Mouse (Mus musculus): ENCODE measurements around the gene Bub1b.
A peak's percentile ranks its signal among the peaks of the same experiment; 100 is the strongest.
"Not testable (repeated sequence)": the region's sequence is repeated elsewhere in the genome, so short reads cannot be mapped to it uniquely, and the experiment has no call there.

The Bub1b gene

DNA sequence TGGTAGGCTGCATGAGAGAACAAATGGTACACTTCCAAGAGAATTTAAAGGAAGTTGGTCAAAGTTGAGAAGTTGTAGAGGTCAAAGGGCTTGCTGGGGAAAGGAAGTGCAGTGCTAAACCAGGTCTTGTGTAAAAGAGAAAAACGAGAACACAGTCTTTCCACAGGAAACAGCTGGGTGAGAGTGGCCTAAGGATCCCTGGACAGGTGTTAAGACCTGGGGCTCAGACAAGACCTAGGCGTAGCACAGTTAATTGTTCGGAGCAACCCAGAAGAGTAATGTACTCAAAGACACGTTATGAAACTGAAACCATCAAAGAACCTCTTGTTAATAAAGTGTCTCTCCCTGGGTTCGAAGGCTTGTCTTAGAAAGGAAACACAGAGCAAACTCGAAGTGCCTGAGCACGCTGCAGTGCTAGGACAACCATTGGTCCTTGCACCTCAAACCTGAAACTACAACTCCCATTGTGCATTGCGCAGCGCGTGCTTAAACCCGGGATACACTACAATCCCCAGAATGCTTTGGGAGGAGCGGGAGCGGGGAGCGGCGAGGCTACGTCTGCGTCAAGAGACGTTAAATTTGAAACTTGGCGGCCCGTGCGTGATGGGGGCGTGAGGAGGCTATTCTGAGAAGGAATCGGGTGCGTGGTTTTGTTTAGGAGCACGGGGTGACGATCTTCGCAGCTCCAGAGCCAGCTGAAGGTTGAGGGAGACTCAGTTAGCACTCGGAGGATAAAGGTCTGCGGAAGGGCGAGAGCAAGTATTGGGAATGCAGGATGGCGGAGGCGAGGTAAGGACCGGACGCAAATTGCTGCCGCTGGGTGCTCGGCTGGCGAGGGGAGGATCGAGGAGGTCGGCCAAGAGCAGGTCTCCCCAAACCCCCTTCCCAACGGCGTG, at the start of gene Bub1b:
TSS of gene Bub1b (plus strand) at position 539 of the 896 bp plus-strand sequence.
- peak; percentile 86 for DNase-seq

DNA sequence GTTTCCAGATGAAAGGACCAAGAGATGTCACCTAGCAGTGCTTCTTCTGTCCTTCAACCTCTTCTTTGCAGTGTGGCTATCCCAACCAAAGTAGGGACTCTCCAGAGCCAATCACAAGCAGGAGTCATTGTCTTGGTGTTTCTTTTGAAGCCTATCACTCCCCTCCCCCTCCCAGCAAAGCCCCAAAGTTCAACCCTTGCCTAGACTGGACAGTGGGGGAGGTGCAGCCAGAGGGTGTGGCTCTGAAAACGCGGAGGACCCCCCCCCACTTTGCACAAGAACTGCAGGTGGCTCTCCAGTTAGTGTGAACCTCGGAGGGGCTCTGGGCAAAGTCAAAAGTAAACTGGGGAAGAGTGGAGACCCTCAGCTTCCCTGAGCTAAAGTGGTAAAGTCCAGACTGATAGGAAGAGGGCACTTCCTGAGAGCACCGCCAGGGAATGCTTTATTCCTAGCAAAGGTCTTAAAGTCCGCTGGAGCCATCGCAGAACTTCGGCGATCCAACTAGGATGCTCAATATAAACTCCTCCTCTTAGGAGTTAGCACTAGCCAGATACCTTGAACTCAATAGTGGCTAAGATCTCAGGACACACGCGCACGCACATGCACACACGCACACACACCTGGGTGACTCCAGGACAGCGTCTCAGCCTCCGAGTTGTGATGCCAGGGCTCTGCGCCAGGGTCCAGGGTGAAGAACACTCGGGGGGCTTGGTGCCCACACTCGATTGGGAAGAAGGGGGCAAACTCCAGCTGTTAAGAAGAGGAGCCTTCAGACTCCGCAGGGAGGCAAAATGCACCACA, 49.4 kb upstream of the Bub1b start:
- no peak for DNase-seq

DNA sequence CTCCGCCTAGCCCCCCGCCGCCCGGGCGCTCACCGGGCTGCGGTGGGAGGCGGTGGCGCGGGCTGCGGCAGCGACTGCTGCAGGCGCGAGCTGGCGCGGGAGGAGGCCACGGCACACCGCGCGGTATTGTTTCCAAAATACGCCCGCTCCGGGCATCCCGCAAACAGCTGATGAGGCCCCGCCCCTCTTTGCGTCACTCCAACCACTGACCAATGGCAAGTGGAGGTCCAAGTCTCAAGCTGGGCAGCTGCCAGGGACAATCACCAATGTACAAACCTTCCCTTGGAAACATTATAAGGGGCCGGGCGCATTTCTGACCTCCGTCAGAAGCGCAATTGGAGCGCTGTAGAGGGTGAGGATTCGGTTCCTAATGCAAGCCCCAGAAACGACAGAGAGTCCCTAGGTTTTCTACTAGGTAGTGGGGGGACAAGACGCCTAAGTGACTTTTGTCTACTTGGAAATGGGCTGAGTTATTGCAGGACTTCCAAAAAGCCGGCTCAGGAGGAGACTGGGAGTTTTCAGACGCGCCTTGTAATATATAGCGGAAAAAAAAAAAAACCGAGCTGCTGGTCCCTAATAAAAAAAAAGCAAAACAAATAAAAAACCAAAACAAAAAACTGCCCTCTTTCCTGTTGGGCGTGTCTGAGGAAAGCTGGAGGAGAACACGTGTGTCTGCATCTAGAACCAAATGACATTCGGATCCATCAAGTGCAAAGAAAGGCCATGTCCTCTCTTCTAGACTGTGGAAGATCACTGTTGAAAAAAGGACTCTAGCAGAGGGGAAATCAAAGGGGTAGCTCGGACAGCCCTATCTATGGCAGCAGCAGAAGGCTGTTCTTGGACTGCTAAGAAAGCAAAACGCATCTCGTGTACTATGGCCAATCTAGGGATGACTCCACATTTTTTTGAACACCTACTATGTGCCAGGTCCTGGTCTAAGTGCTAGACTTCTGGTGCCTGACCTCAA, 48.2 kb upstream of the Bub1b start, which contains the start of gene Bmf:
TSS of gene Bmf (minus strand) at position 181 of the 967 bp plus-strand sequence.
- DNase-seq, result peak; percentile 98

DNA sequence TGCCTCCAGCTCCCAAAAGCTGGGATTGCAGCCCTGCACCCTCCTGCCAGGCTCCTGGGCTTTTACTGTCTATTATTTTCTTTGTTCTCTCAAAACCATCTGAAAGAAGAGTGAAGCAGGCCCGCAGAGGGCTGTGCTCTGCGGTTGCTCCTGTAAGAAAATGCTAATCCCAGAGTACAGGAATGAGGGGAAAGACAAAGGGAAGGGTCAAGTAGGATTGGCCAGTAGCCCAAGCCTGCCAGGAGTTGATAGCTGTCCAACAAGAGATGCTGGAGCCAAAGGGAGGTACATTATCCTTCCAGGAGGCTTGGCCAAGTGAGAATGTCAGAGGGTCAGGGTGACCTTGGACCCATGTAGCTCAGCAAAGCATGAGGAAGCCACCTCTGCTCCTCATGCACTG, 46.4 kb upstream of the Bub1b start:
- DNase-seq, result no peak

DNA sequence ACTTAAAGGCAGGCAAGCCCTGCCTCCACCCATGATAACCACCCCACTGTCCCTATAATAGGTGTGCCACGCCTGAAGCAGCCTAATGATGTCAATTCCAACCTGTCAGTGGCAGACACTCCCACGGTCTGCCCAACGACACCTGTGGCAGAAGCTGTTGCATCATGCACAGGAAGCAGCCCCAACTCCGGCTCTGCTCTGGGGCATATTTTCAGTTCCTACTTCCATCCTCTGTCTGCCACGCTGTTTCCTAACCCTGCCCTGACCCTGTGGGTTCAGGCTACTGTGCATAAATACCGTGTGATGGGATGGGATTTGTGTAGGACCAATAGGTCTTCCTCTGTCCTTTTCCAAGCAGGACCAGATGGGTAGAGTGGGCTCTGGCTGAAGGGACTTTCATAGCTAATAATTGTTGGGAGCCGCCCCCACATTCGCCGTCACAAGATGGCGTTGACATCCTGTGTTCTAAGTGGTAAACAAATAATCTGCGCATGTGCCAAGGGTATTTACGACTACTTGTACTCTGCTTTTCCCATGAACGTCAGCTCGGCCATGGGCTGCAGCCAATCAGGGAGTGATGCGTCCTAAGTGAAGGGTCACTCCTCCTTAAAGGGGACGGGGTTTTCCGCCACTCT, 43.5 kb upstream of the Bub1b start:
- DNase-seq, result not testable (repeated sequence)

DNA sequence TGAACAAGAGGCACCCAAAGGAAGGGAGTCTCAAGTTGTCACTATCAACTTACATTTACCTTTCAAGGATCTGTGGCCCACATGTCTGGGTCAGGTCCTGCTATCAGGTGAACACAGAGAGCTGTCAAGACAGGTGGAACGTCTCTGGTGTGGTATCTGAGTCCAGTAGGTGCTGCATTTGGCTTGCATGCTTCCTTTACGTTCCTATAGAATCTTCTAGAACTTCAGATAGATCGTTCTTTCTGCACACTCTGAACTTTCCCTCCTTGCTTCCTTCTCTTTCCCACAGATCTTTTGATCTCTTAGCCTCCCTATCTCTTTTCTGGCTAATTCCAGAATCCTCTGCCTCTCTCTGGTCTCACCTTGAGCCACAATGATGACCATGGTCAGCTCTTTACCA, 39.6 kb upstream of the Bub1b start:
- no peak for DNase-seq

DNA sequence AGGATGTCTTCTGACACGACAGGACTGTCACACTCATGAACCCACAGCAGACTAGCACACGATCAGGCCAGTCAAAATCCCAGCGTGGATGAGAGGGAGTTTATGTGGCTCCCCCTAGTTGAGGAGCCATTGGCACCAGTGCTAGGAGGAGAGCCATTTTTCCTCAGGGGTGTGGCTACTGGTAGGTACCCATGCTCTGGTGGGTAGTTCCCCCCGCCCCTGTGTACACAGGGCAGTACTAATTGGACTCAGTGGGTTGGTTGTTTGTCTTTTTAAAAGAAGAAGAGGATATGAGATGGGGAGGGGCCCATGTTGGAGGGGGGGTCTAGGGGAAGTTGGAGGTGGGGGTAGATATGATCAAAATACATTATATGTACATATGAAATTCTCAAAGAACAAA, 36.0 kb upstream of the Bub1b start:
- DNase-seq, result no peak

DNA sequence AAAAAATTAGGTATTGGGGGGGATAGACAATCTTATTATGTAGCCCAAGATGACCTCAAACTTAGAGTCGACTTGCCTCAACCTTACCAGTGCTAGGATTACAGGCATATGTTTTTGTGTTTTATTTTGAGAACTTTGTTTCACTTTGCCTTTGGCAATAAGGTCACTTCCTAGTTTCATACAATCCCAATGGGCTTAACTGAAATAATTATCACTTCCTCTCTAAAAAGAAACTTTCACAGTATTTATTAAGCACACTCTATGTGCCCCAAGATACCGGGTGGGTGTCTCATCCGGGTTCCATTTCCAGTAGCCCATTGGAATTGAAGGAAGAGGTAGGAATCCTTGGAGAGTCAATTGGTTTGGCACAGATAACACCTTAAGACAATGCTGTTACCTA, 35.6 kb upstream of the Bub1b start:
- DNase-seq, result no peak

DNA sequence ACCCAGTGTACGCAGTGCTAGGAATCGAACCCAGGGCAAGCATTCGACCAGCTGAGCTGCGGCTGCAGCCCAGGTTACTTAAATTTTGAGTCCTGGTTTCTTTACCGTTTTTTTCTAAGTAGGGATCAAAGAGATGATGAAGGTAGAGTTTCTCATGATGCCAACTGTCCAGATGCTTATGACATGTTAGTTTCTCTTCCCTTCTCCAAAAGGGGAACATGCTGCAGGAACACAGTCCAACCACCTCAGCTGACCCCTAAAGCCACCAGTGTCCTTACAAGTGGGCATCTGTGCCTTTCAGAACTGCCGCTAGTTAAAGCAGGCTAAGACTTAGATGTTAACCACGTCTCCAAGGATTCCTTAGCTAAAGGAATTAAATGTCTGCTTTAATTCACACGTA, 30.8 kb upstream of the Bub1b start:
- no peak for DNase-seq

DNA sequence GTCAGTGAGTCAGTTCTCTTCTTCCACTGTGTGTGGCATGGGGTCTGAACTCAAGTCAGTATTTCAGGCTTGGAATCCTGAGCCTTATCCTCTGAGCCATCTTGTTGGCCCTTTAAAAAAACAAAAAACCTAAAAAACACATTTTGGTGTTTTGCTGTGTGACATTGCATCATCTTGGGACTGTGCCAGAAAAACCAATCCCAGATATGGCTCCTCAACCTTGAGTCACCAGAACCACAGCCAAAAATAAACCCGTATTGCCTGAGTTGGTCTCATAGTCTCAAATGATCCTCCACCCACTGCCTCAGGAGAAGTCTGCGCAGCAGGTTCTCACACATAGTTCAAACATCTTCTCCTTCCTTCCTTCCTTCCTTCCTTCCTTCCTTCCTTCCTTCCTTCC, 27.1 kb upstream of the Bub1b start:
- no peak for DNase-seq

DNA sequence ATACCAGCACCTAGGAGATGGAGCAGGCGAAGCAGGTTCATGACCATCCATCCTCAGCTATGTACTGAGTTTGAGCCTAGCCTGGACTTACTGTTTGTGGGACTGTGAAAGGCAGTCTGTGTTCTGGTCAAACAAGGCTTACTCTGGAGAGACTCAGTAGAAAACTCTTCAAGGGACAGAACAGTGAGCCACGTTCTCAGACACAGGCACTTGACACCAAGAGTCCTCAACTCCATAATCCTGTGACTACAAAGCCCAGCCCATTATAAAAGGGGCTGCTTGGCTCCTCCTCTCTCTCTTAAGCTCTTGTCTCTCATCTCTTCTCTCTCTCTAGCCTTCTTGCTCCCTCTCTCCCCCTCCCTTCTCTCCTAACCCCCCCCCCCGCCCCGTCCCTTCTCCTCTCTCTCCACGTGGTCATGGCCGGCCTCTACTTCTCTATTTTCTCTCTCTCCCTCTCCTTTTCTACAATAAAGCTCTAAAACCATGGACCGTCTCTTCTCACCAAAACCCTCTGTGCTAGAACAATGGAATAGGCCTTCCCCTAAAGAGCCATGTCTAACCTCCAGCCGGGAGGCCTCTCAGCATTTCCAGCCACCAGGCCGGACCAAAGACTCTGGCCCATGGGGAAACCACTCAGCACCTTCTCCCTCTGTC, 25.7 kb upstream of the Bub1b start:
- DNase-seq, result no peak

DNA sequence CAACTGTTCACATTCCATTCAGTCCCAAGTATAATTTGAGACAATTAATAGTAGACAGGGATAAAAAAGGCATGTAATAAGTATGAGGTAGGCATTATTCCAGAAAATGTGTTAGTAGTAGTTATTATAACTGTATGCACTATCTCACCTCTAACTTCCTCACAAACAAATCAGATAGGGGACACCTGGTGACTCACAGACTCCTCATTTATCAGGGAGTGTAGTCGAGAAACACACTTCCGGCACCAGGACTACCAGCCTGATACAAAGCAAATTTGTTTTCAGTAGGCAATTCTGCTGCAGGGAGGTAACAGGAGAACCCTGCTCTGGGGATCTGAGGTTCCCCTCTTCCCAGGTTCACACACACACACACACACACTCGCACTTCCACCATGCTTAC, 24.9 kb upstream of the Bub1b start:
- no peak for DNase-seq

DNA sequence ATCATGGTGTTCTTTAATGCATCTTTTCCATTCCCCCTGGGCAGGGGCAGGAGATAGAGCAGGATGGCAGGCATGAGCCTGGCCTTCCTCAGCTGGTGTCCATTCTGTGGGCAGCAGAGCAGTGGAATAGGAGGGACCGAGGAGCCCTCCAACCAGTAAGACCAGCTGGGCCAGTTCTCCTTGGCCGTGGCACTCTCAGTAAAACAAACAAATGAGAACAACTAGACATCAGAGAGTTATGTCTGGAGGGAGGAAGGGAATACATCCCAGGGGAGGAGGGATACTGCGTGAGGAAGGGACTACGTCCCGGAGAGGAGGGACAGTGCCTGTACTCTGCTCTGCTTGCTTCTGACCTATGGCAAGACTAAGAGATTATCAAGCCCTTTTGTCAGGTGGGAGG, 12.0 kb upstream of the Bub1b start:
- no peak for DNase-seq

DNA sequence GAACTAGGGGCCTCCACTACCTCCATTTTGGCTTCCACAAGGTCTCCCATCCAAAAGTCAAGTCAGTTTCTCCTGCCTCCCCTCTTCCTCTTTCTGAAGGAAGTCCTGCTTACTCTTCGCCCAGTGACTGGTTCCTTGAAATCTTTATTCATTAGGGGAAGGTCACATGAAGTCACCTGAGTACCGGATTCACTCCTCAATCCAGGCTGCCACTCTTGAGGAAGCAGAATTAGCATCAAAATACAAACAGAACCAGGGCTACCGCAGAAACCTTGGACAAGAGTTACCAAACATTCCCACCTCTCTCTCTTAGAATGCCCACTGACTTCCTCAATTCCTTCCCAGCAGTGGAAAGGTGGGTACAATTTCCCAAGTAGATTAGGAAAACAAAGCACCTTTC, 10.3 kb upstream of the Bub1b start:
- no peak for DNase-seq

DNA sequence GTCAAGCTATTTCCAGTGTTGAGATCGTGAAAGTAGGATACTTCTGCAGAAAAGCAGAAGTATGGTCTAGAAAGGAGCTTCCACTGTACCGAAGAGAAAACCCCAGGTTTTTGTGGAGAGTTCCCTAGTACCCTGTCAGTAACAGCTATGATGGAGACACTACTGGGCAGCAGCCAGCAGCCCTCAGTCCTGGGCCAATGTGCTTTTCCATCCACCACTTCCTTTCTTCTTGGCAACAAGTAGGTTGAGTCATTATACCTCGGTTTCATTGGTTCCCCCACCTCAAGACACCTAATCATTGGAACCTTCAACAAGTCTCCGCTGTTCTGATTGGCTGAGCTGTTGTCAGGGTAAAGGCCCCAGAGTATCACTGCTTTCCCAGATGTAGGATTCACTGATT, 6.9 kb upstream of the Bub1b start:
- DNase-seq, result no peak

DNA sequence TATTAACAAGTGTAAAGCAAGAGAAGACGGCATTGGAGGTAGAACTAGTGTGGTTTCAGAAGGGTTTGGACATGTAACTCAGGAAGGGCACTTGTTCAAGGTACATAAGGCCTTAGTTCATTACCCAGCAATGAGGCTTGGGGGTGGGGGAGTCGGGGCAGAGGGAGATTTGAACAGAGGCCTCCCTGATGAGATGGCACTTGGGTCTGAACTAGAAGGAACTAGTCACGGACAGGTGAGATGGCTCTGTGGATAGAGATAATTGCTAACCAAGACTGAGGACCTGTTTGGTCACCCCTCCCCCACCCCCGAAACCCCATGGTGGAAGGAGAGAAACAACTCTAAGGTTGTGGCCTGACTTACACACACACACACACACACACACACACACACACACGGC, 1.1 kb downstream of the Bub1b start:
- DNase-seq, result no peak

DNA sequence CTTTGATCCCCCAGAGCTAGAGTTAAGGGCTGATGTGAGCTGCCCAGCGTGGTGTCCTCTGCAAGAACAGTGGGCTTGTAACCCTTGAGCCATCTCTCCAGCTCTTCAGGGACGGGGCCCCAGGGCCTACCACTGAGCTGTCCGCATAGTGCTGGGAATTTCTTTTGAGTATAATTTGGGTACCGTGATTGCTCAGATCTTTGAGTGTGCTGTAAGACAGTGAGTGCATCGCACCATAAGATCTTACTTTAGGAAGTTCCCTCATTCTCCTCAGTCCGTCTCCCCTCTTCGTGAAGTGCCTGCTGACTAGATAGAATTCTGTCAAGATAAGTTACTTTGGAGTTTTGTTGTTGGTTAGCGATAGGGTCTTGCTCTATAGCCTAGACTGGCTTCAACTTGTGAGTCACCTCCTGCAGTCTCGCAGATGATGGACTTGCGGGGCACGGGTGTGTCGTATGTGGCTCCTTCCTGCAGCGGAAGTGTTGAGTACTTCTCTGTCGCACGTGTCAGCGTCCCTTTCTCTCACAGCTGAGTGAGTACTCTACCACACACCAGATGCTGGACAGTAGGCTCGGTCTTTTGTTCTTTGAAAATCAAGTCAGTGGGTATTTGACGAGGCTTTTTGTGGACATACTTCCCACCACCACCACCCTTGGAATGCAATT, 3.7 kb downstream of the Bub1b start:
- DNase-seq, result no peak

DNA sequence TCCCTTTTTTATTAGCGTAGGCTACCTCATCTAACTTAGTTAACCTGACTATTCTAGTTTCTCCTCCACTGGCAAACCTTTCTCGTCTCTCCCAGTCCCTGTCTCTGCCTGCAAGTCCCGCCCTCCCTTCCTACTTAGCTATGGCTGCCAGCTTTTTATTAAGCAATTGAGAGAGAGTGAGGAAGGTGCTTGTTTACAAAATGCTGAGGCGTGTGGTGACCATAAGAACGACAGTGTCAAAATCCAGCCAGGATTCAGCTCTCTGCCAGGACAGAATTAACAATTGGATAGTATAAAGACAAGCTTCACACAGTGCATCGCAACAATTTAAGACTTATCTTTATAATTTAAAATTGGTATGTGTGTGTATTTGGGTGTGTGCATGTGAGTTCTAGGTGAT, 6.1 kb downstream of the Bub1b start:
- no peak for DNase-seq

DNA sequence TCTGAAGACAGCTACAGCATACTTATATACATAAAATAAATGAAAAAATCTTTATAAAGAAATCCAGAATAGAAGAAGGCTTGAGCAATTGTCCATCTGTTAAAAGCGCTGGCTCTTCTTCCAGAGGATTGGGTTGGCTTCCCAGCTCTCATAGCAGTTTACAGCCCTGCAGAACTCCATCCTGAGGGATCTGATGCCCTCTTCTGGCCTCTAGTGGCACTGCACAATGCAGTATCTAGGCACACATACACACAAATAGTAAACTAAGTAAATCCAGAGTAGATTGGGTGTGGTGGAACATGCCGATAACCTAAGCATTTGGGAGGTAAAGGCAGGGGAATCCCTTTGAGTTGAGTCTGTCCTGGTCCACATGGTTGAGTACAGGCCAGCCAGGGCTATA, 8.0 kb downstream of the Bub1b start:
- DNase-seq, result peak; percentile 28

DNA sequence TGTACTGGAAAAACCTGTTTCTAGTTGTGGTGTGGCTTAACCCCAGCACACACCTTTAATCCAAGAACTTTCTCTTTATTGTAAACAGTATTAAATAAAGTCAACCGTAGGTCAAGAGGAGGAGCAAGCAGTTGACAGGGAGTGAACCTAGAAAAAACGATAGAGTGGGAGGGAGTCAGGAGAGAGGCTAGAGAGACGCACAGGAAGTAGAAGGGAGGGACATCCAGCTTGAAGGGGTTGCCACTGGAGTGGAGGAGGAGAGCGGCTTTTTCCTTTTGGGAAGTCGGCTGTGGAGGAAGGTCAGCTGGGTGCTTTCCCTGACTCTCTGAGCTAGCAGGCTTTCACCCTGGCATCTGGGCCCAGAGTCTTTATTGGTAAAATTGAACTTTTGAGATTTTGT, 9.0 kb downstream of the Bub1b start:
- DNase-seq, result no peak

DNA sequence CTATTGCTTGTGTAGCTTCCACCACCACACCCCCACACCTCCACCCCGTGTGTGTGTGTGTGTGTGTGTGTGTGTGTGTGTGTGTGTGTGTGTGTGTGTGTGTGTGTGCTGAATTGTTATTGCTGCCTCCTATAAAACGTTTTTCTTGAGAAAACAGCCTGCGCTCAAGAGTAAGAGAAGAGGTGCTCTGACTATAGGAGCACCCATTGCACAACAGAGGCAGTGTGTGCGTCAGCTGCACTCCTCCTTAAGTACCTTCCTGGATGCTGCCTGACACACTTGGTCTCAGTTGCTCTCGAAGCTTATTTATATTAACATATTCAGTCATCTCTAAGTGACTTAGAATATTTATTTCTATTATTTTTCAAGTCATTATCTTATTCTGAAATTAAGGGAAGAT, 20.0 kb downstream of the Bub1b start:
- no peak for DNase-seq

Measured in right cerebral cortex, postnatal 4 days (tissue).